Mouse (Mus musculus) midbrain, embryonic 12.5 days (tissue): ENCODE measurements around the gene Gm10717. TPM values are rescaled to one million over a fixed set of nuclear protein-coding genes. Genes with fewer than 3 reads are reported as not detected.
A peak's percentile ranks its signal among the peaks of the same experiment; 100 is the strongest.
"Not testable (repeated sequence)": the region's sequence is repeated elsewhere in the genome, so short reads cannot be mapped to it uniquely, and the experiment has no call there.

Source experiments
- ATAC-seq: fragments of 200-750 bp; cut with Nextera tagmentation; 2 replicates; pipeline ENCODE4 v1.8.0; 2017; ENCODE audit warnings: low read depth, moderate TSS enrichment, moderate library complexity; ENCODE audit not compliant: low FRiP score
- H3K27ac ChIP-seq: fragments of 300-500 bp; sonication (generic); replicated peaks from 2 replicates; pipeline ENCODE4 v1.5.1; 2016; ENCODE audit warnings: mild to moderate bottlenecking
- H3K27me3 ChIP-seq: fragments of 300-500 bp; sonication (generic); 2 replicates; pipeline ENCODE4 v1.6.1; 2016; ENCODE audit warnings: mild to moderate bottlenecking
- H3K36me3 ChIP-seq: fragments of 300-500 bp; sonication (generic); 2 replicates; pipeline ENCODE4 v1.6.1; 2016
- H3K4me1 ChIP-seq: fragments of 300-500 bp; sonication (generic); 2 replicates; pipeline ENCODE4 v1.6.1; 2016
- H3K4me2 ChIP-seq: fragments of 300-500 bp; sonication (generic); replicated peaks from 2 replicates; pipeline ENCODE4 v1.6.1; 2016; ENCODE audit warnings: mild to moderate bottlenecking, moderate library complexity
- H3K4me3 ChIP-seq: fragments of 300-500 bp; sonication (generic); 2 replicates; pipeline ENCODE4 v1.5.1; 2016; ENCODE audit warnings: mild to moderate bottlenecking
- H3K9ac ChIP-seq: fragments of 300-500 bp; sonication (generic); replicated peaks from 2 replicates; pipeline ENCODE4 v1.6.1; 2016; ENCODE audit warnings: mild to moderate bottlenecking, moderate library complexity
- H3K9me3 ChIP-seq: fragments of 300-500 bp; sonication (generic); 2 replicates; pipeline ENCODE4 v1.6.1; 2016; ENCODE audit warnings: mild to moderate bottlenecking
- WGBS: fragments of 180-500 bp; shearing (Covaris S2); methylation state at CpG from one replicate; pipeline ENCODE4 v1.1.7; 2016; 5-methylcytosine and 5-hydroxymethylcytosine counted together
- polyA plus RNA-seq: library from polyadenylated mRNA; unstranded; fragments of >200 nt; fragmentation: Nextera tagmentation; extraction: Ambion mirVana; gene quantifications from 2 replicates; pipeline ENCODE4 v1.2.1, GENCODE M21; 2016

Gm10717 gene
- 1.3 and 1.5 TPM in 2 replicates for polyA plus RNA-seq

DNA sequence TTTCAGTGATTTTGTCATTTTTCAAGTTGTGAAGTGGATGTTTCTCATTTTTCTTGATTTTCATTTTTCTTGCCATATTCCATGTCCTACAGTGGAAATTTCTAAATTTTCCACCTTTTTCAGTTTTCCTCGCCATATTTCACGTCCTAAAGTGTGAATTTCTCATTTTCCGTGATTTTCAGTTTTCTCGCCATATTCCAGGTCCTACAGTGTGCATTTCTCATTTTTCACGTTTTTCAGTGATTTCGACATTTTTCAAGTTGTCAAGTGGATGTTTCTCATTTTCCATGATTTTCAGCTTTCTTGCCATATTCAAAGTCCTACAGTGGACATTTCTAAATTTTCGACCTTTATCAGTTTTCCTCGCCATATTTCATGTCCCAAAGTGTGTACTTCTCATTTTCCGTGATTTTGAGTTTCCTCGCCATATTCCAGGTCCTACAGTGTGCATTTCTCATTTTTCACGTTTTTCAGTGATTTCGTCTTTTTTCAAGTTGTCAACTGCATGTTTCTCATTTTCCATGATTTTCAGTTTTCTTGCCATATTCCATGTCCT lies at the start of gene Gm10717:
Gene Gm10717, plus strand, starts transcription at position 506 of the 556 bp plus-strand sequence.
- H3K27ac ChIP-seq, H3K27me3 ChIP-seq, H3K36me3 ChIP-seq, H3K9me3 ChIP-seq, H3K9ac ChIP-seq, H3K4me2 ChIP-seq, H3K4me1 ChIP-seq, ATAC-seq, H3K4me3 ChIP-seq: not testable (repeated sequence)
- WGBS, result 69% methylated on average over 12 of the region's 12 CpGs

DNA sequence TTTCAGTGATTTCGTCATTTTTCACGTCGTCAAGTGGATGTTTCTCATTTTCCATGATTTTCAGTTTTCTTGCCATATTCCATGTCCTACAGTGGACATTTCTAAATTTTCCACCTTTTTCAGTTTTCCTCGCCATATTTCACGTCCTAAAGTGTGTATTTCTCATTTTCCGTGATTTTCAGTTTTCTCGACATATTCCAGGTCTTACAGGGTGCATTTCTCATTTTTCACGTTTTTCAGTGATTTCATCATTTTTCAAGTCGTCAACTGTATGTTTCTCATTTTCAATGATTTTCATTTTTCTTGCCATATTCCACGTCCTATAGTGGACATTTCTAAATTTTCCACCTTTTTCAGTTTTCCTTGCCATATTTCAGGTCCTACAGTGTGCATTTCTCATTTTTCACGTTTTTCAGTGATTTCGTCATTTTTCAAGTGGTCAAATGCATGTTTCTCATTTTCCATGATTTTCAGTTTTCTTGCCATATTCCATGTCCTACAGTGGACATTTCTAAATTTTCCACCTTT lies 24.7 kb upstream of the Gm10717 start, which contains the start of gene Gm10722:
Gene Gm10722, plus strand, starts transcription at position 478 of the 528 bp plus-strand sequence.
- not testable (repeated sequence) for H3K4me1 ChIP-seq, H3K27me3 ChIP-seq, H3K4me2 ChIP-seq, H3K27ac ChIP-seq, H3K36me3 ChIP-seq, H3K9me3 ChIP-seq, H3K4me3 ChIP-seq, H3K9ac ChIP-seq, ATAC-seq
- 73% methylated on average over 12 of the region's 12 CpGs for WGBS

DNA sequence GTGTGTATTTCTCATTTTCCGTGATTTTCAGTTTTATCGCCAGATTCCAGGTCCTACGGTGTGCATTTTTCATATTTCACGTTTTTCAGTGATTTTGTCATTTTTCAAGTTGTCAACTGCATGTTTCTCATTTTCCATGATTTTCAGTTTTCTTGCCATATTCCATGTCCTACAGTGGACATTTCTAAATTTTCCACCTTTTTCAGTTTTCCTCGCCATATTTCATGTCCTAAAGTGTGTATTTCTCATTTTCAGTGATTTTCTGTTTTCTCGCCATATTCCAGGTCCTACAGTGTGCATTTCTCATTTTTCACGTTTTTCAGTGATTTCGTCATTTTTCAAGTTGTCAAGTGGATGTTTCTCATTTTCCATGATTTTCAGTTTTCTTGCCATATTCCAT lies 24.2 kb upstream of the Gm10717 start:
- 66% methylated on average over 8 of the region's 8 CpGs for WGBS
- ATAC-seq, result not testable (repeated sequence)

DNA sequence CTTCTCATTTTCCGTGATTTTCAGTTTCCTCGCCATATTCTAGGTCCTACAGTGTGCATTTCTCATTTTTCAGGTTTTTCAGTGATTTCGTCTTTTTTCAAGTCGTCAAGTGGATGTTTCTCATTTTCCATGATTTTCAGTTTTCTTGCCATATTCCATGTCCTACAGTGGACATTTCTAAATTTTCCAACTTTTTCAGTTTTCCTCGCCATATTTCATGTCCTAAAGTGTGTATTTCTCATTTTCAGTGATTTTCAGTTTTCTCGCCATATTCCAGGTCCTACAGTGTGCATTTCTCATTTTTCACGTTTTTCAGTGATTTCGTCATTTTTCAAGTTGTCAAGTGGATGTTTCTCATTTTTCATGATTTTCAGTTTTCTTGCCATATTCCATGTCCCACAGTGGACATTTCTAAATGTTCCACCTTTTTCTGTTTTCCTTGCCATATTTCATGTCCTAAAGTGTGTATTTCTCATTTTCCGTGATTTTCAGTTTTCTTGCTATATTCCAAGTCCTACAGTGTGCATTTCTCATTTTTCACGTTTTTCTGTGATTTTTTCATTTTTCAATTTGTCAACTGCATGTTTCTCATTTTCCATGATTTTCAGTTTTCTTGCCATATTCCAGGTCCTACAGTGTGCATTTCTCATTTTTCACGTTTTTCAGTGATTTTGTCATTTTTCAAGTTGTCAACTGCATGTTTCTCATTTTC lies 23.1 kb upstream of the Gm10717 start:
- 67% methylated on average over 9 of the region's 11 CpGs for WGBS
- peak; percentile 87 for ATAC-seq

More for the DNA sequence above, 24.2 kb upstream of the Gm10717 start:
- H3K4me2 ChIP-seq, H3K27me3 ChIP-seq, H3K36me3 ChIP-seq, H3K4me1 ChIP-seq, H3K4me3 ChIP-seq, H3K9me3 ChIP-seq, H3K9ac ChIP-seq, H3K27ac ChIP-seq: not testable (repeated sequence)

DNA sequence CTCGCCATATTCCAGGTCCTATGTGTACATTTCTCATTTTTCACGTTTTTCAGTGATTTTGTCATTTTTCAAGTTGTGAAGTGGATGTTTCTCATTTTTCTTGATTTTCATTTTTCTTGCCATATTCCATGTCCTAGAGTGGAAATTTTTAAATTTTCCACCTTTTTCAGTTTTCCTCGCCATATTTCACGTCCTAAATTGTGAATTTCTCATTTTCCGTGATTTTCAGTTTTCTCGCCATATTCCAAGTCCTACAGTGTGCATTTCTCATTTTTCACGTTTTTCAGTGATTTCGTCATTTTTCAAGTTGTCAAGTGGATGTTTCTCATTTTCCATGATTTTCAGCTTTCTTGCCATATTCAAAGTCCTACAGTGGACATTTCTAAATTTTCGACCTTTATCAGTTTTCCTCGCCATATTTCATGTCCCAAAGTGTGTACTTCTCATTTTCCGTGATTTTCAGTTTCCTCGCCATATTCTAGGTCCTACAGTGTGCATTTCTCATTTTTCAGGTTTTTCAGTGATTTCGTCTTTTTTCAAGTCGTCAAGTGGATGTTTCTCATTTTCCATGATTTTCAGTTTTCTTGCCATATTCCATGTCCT lies 22.3 kb upstream of the Gm10717 start, which contains the start of gene Gm11168:
Gene Gm11168, plus strand, starts transcription at position 553 of the 603 bp plus-strand sequence.
- not testable (repeated sequence) for H3K4me2 ChIP-seq, H3K4me1 ChIP-seq, H3K9me3 ChIP-seq, H3K4me3 ChIP-seq, ATAC-seq, H3K27me3 ChIP-seq, H3K27ac ChIP-seq, H3K36me3 ChIP-seq
- 77% methylated on average over 6 of the region's 14 CpGs for WGBS
- H3K9ac ChIP-seq, result 0 out of 2 replicates have a peak within 1 kb of the TSS, but pooled peaks have one; percentile 0

More for the DNA sequence above, 23.1 kb upstream of the Gm10717 start:
- not testable (repeated sequence) for H3K27ac ChIP-seq, H3K27me3 ChIP-seq, H3K4me1 ChIP-seq, H3K4me3 ChIP-seq, H3K9me3 ChIP-seq, H3K4me2 ChIP-seq, H3K36me3 ChIP-seq
- H3K9ac ChIP-seq, result 0 out of 2 replicates have a peak overlapping the region, but pooled peaks have one; percentile 0

DNA sequence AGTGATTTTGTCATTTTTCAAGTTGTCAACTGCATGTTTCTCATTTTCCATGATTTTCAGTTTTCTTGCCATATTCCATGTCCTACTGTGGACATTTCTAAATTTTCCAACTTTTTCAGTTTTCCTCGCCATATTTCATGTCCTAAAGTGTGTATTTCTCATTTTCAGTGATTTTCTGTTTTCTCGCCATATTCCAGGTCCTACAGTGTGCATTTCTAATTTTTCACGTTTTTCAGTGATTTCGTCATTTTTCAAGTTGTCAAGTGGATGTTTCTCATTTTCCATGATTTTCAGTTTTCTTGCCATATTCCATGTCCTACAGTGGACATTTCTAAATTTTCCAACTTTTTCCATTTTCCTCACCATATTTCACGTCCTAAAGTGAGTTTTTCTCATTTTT lies 19.0 kb upstream of the Gm10717 start:
- H3K27me3 ChIP-seq, H3K36me3 ChIP-seq, H3K9ac ChIP-seq, ATAC-seq, H3K27ac ChIP-seq, H3K9me3 ChIP-seq, H3K4me2 ChIP-seq, H3K4me1 ChIP-seq, H3K4me3 ChIP-seq: not testable (repeated sequence)
- WGBS, result 84% methylated on average over 1 of the region's 5 CpGs

DNA sequence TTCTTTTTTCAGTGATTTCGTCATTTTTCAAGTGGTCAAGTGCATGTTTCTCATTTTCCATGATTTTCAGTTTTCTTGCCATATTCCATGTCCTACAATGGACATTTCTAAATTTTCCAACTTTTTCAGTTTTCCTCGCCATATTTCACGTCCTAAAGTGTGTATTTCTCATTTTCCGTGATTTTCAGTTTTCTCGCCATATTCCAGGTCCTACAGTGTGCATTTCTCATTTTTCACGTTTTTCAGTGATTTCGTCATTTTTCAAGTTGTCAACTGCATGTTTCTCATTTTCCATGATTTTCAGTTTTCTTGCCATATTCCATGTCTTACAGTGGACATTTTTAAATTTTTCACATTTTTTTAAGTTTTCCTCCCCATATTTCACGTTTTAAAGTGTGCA lies 18.6 kb upstream of the Gm10717 start:
- H3K4me2 ChIP-seq, H3K4me1 ChIP-seq, H3K4me3 ChIP-seq, H3K9me3 ChIP-seq, H3K27ac ChIP-seq, H3K9ac ChIP-seq, H3K27me3 ChIP-seq, H3K36me3 ChIP-seq: not testable (repeated sequence)
- ATAC-seq, result peak; percentile 77
- 70% methylated on average over 8 of the region's 8 CpGs for WGBS

DNA sequence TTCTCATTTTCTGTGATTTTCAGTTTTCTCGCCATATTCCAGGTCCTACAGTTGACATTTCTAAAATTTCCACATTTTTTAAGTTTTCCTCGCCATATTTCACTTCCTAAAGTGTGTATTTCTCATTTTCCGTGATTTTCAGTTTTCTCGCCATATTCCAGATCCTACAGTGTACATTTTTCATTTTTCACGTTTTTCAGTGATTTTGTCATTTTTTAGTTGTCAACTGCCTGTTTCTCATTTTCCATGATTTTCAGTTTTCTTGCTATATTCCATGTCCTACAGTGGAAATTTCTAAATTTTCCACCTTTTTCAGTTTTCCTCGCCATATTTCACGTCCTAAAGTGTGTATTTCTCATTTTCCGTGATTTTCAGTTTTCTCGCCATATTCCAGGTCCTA lies 17.9 kb upstream of the Gm10717 start:
- not testable (repeated sequence) for H3K9ac ChIP-seq, H3K9me3 ChIP-seq, H3K4me2 ChIP-seq, H3K4me3 ChIP-seq, H3K36me3 ChIP-seq, H3K27ac ChIP-seq, H3K27me3 ChIP-seq, H3K4me1 ChIP-seq
- peak; percentile 35 for ATAC-seq
- WGBS, result 77% methylated on average over 8 of the region's 9 CpGs

DNA sequence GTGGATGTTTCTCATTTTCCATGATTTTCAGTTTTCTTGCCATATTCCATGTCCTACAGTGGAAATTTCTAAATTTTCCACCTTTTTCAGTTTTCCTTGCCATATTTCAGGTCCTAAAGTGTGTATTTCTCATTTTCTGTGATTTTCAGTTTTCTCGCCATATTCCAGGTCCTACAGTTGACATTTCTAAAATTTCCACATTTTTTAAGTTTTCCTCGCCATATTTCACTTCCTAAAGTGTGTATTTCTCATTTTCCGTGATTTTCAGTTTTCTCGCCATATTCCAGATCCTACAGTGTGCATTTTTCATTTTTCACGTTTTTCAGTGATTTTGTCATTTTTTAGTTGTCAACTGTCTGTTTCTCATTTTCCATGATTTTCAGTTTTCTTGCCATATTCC lies 15.9 kb upstream of the Gm10717 start:
- not testable (repeated sequence) for H3K4me1 ChIP-seq, H3K27ac ChIP-seq, H3K36me3 ChIP-seq, H3K4me2 ChIP-seq, H3K4me3 ChIP-seq, H3K9ac ChIP-seq, H3K27me3 ChIP-seq, H3K9me3 ChIP-seq
- WGBS, result no CpG with 5 or more reads among the region's 5 CpGs
- peak; percentile 20 for ATAC-seq

DNA sequence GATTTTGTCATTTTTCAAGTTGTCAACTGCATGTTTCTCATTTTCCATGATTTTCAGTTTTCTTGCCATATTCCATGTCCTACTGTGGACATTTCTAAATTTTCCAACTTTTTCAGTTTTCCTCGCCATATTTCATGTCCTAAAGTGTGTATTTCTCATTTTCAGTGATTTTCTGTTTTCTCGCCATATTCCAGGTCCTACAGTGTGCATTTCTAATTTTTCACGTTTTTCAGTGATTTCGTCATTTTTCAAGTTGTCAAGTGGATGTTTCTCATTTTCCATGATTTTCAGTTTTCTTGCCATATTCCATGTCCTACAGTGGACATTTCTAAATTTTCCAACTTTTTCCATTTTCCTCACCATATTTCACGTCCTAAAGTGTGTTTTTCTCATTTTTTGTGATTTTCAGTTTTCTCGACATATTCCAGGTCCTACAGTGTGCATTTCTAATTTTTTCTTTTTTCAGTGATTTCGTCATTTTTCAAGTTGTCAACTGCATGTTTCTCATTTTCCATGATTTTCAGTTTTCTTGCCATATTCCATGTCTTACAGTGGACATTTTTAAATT lies 13.1 kb upstream of the Gm10717 start:
- H3K27me3 ChIP-seq, H3K4me1 ChIP-seq, H3K4me2 ChIP-seq, ATAC-seq, H3K9ac ChIP-seq, H3K9me3 ChIP-seq, H3K27ac ChIP-seq, H3K36me3 ChIP-seq, H3K4me3 ChIP-seq: not testable (repeated sequence)
- WGBS, result 79% methylated on average over 3 of the region's 7 CpGs

DNA sequence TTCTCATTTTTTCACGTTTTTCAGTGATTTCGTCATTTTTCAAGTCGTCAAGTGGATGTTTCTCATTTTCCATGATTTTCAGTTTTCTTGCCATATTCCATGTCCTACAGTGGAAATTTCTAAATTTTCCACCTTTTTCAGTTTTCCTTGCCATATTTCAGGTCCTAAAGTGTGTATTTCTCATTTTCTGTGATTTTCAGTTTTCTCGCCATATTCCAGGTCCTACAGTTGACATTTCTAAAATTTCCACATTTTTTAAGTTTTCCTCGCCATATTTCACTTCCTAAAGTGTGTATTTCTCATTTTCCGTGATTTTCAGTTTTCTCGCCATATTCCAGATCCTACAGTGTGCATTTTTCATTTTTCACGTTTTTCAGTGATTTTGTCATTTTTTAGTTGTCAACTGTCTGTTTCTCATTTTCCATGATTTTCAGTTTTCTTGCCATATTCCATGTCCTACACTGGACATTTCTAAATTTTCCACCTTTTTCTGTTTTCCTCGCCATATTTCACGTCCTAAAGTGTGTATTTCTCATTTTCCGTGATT lies 12.4 kb upstream of the Gm10717 start, which contains the start of gene Gm10721:
Gene Gm10721, plus strand, starts transcription at position 408 of the 547 bp plus-strand sequence.
- not testable (repeated sequence) for H3K27me3 ChIP-seq, H3K9ac ChIP-seq, H3K27ac ChIP-seq, H3K9me3 ChIP-seq, H3K4me3 ChIP-seq, H3K36me3 ChIP-seq, H3K4me1 ChIP-seq, H3K4me2 ChIP-seq
- no CpG with 5 or more reads among the region's 11 CpGs for WGBS
- ATAC-seq, result peak; percentile 64

DNA sequence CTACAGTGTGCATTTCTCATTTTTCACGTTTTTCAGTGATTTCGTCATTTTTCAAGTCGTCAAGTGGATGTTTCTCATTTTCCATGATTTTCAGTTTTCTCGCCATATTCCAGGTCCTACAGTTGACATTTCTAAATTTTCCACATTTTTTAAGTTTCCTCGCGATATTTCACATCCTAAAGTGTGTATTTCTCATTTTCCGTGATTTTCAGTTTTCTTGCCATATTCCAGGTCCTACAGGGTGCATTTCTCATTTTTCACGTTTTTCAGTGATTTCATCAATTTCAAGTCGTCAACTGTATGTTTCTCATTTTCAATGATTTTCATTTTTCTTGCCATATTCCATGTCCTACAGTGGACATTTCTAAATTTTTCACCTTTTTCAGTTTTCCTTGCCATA lies 9.9 kb upstream of the Gm10717 start, which contains the start of gene Gm10720:
Gene Gm10720, plus strand, starts transcription at position 301 of the 400 bp plus-strand sequence.
- H3K4me2 ChIP-seq, H3K27me3 ChIP-seq, H3K9ac ChIP-seq, H3K4me3 ChIP-seq, H3K27ac ChIP-seq, H3K36me3 ChIP-seq, ATAC-seq, H3K4me1 ChIP-seq, H3K9me3 ChIP-seq: not testable (repeated sequence)
- WGBS, result 69% methylated on average over 5 of the region's 9 CpGs
